Mouse (Mus musculus) right cerebral cortex, postnatal 10 days (tissue): ENCODE measurements at regions not wholly inside any gene's neighbourhood (a gene's known extent, or its start where the extent isn't known, plus 50 kb on each side); places are given as distances from the start of the nearest gene placed in this dataset.
"Not testable (repeated sequence)": the region's sequence is repeated elsewhere in the genome, so short reads cannot be mapped to it uniquely, and the experiment has no call there.

ENCODE experiments used
- DNase-seq, 2 experiments: peaks; one replicate each; pipeline ENCODE4 v3.0.0; 2021; ENCODE audit warnings: low spot score in 2 of 2

DNA sequence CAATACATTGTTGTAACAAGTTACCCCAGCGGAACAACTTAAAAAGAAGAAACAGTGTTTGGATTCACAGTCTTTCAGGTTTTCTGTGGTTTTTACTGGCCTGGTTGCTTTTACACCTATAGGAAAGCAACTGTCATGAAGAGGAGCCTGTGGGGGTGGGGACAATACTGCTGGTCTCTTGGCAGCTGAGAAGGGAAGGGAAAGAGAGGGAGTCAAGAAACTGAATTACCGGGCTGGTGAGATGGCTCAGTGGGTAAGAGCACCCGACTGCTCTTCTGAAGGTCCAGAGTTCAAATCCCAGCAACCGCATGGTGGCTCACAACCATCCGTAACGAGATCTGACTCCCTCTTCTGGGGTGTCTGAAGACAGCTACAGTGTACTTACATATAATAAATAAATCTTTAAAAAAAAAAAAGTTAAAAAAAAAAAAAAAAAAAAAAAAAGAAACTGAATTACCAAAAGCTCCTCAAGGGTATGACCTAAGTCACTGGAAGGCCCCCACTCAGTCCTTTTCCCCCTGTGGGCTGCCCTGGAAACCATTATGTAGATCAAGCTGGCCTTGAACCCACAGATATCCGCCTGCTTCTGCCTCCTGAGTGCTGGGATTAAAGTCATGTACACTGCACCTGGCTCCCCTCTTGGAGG is 114.3 kb upstream of the Nebl start:
- not testable (repeated sequence) for DNase-seq

DNA sequence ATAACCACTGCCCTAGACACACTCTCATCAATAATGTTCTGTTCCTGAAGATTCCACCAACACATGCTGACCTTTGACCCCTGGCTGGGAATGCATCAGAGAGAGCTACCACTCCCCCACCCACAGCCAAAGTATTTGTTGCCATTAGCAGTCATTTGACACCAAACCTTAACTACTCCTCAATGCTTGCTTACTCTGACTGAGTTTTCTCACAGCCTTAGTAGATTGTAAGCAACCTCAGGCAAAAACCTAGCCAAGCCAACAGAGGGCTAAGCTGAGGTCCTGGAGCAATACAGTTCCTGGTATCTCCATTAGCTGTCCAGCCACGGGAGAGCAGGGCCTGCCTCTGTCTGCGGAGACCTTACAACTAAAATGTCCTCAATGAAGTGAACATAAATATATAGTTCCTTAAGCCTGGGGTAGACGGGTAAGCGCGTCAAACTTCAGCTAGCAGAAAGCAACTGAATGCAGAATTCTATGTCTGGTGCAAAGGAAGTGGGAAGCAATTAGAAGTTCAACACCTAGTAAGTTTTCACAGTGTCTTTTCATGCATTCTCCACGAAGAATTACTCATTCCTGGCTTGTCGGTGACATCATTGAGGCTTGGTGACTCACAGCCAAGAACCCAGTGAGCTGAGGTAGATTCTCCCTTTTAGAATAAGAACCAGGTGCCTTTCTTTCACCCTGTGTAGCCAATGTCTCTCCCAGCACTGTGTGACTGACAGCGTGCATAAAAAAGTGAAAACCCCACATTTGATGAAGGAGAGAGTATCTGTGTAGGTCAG is 113.6 kb upstream of the Nebl start:
- DNase-seq, result no peak

DNA sequence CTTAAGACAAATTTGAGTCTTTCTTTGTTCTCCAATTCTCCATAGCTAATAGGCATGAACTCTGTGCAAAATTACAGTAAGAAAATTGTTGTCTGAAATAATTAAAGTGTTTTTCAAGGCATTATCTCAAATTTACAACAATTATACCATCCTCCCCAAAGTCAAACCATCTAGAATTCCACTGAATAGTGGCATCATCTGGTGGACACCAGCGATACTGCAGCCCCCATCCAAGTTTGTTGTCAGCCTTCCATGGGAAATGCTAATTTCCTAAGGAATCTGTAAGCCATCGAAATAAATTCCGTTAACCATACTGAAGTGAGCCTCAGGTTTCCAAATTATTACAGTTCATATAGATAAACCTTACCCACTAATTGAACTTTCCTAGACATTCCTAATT is 110.7 kb upstream of the Nebl start:
- peak; percentile 51 to 66 for DNase-seq

DNA sequence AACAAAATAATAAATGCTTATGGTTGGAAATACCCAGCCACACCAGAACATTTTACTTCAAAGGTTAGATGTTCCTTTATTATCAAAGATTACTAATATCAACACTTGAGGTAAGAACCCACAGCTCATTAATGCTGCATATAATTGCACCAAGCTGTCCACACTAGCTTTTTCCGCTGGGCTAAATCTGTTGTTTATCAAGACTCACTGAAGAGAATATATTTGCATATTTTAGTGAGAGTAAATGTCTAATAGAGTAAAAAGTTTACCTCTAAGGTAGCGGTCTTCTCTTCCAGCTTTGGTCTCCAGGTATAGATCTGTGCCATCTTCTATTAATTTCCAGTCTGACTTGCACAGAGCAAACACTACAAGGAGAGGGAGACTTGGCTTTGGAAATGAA is 110.3 kb upstream of the Nebl start:
- no peak for DNase-seq

DNA sequence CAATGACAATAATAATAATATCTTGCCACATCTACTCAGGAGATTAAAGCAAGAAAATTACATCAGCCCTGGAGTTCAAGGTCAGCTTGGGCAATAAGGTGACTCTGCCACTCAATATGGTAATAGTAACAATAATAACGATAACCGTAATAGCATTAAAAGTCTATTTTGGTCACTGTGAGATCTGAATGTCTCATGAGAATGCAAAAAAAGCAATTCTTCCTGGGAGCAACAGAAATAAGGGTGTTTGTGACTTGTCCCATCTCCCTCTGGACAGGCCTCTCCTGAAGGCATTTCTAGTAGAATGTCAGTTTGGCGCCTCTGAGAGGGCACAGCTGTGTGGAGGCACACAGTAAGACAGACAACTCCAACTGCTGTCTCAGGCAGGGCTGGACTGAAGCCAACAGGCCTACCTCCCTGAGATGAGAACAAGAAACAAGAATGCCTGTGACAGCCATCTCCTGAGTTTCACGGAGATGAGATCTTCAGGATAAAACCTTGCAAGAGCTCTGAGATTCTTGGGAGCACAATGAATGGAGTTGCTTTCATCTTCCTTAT is 109.8 kb upstream of the Nebl start:
- peak; percentile 39 for DNase-seq

DNA sequence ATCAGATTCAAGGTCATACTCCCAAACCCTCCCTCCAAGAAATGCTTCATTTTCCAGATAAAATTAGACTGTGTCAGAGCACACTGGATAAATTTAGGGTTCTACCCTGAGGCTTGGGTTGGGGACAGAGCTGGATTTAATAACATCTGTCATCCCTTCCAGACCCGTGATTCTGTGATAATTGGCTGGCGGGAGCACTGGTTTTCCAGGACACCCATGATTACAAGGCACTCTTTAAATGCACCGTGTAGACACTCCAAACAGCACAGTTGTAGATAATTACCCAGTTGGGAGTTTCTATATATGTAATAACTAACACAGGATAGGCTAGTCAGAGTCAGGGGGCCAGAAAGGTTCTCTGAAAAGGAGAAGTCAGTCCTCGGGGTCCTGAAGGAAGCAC is 108.4 kb upstream of the Nebl start:
- DNase-seq, result no peak

DNA sequence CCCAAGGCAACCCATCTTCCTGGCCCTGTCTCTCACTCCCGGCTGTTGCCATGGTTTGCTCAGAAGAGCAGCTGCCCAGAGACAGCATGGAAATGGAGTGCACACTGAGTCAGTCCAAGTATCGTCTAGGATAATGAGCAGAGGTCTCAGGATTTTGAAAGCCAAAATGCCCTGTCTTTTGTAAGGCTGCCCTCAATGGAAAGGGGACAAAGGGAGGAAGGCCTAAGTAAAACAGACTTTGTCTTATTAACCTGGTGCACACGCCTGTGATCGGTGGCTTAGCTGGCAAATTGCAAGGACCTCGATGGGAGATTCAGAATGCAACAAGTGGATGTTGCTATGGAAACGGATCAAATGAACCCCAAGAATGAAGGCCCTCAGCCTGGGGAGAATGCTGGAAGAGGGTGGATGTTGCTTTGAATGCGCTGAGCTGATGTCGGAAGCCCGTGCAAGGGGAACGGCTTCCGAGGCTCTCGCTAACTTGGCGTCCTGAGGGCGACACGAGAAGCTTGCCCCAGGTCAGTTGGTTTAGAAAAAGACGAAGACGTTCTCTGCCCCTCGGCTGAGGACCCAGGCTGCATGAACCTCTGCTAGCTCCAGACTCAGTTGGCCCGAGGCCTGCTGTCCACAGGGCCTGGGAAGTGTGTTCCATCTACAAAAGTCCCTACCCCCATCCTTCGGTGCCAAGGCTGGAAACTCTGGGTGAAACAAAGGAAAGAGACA is 107.8 kb upstream of the Nebl start:
- peak; percentile 61 to 62 for DNase-seq

DNA sequence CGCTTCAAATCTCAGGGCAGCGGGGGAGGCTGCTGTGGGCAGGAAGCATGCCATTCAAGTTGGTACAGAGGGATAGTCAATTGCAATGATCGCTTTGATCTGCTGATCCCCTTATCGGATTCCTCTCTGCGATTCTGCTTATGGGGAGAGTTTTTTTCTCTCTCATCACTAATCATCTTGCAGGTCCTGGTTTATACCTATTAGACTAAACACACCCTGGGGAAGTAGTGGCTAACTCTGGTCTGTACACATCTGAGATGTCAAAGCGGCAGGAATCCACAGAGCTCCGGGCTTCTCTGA is 107.1 kb upstream of the Nebl start:
- DNase-seq, result no peak

DNA sequence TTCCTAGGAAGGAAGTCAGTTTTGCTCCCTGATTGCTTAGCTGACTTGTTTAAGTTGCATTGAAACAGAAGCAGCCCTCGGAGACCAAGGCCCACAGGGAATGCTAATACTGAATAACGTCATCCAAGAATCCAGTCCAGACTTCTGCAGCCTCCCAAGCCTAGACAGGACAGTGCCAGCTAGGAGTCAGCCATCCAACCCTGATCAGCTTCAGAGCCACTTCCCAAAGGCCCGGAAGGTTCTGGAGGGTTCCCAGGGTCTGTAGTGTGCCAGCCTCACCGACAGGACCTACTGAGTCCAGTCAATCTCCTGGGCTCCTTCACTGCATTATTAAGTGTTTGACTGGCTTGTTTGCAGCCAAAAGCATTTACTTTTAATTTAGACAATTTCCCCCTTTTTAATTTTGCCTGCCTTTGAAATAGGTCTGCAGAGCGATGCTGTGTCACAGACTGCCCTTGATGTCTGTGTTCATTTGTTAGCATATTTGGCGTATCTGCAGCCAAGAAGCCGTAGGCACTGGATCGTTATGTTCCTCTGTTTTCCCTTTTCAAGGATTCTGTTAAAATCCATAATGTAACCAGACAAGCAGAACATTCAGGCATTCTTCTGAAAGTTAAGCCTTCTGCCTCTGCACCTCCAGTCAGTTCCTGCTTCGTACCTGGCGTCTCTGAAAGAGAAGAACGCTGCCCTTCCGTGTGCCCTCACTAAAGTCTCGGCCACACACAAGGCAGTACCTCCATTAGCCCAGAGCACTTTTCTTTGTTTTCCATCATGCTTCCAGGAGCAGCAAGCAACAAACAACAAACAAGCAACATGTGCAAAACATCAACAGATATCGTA is 106.5 kb upstream of the Nebl start:
- DNase-seq, result peak; percentile 32 to 40

DNA sequence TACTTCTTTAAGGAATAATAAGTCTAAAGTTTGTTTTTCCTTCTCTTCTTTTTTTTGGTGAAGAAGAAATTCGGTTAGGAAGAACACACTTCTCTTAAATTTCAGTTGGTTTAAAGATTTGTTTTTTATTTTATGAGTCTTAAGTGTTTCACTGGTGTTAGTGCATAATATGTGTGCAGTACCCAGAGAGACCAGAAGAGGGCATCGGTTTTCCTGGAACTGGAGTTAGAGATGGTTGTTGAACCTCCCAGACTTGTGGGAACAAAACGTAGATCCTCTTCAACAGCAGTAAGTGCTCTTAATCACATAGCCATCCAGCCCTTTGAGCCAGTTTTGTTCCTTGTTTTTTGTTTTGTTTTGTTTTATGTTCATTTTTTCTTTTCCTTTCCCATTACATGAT is 101.5 kb upstream of the Nebl start:
- no peak for DNase-seq

DNA sequence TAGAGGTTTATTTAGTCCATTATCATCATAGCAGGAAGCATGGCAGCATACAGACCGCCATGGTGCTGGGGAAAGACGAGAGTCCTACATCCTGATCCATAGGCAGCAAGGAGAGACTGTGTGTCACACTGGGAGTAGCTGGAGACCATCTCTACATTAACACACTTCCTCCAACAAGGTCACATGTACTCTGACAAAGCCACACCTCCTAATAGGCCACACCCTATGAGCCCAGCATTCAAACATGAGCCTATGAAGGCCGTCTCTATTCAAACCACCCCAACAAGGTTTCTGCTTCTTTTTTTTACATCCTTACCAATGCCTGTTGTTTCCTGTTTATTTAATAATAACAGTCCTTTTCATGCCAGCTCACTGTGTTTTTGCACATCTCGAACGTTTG is 99.0 kb upstream of the Nebl start:
- DNase-seq, result no peak

DNA sequence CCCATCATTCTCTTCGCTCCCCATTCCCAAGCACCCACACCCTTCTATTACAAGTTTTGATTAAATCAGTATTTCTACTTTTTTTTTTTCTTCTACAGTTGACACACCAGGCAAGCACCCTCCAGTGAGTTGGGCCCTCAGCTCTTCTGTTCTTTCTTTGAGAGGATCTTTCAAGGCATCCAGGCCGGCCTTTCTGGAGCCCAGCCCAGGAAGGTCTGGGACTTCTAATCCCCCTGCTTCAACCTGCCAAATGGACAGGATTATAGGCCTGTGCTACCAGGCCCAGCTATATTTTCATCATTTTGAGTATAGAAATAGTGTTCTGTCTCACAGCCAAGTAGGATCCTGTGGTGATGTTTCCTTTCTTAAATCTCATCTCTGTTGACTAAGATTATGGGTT is 94.0 kb upstream of the Nebl start:
- DNase-seq, result no peak

DNA sequence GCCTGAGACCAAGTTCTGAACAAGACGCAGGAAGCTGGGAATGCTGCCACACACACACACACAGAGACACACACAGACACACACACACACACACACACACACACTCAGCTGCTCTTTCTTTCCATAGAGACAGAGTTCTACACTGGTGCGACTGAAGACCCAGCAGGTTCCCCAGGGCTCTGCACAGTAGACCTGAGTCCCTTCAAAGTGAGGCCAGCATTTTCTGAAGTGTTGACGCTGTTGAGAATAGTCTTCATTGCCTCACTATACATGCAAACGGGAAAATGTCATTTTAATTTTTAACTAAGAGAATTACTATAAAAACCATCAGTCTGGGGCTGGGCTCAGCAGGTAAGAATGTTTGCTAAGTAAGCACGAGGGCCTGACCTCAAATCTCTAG is 92.9 kb upstream of the Nebl start:
- DNase-seq, result no peak

DNA sequence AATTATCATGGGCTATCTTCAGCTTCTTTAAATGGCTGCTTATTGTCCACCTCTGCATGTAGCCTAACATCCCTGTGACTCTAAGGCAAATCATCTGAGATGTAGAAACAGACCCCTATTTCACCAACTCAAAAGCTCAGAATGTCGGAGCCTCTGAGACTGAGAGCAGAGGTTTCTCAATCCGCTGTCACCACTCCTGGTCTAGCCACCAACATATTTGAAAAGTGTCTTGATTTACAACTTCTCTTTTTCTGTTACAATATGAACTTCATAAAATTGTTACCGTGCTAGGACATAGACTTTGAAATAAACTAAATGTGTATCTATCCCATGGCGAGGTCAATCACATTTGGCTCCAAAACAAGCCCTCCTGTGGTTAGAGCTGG is 91.3 kb upstream of the Nebl start:
- DNase-seq, result no peak

DNA sequence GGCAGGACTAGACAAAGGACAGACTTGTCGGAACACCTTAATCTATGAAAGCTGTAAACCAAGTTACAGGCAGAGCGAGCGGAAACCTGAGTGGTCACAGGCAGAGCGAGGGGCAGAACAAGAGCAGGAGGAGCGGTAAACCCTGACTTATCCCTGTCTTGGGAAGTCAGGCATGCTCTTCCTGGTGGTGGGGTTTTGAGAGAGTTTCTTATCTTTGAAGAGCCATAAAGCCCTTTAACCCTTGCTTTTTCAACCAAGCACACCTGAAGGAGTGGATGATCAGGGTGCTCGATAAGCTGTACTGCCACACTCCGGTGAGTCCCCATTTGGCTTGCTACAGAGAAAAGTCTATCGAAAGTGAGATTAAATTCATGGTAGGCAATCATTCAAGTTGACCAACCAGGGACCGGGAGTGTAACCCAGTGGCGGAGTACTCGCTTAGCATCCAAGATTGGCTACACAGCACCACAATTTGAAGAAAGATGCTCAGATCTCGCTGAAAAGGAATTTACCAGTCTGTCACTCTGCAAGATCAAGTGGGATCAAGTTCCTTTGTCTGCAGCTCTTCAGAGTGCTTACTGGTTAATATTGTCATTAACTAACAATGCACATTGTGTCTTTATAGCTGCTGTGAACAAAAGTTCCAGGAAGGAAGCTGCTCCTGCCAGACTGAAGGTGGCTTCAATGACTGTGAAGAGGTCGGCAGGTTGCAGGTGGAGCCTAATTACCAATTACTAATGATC is 90.8 kb upstream of the Nebl start:
- no peak for DNase-seq

DNA sequence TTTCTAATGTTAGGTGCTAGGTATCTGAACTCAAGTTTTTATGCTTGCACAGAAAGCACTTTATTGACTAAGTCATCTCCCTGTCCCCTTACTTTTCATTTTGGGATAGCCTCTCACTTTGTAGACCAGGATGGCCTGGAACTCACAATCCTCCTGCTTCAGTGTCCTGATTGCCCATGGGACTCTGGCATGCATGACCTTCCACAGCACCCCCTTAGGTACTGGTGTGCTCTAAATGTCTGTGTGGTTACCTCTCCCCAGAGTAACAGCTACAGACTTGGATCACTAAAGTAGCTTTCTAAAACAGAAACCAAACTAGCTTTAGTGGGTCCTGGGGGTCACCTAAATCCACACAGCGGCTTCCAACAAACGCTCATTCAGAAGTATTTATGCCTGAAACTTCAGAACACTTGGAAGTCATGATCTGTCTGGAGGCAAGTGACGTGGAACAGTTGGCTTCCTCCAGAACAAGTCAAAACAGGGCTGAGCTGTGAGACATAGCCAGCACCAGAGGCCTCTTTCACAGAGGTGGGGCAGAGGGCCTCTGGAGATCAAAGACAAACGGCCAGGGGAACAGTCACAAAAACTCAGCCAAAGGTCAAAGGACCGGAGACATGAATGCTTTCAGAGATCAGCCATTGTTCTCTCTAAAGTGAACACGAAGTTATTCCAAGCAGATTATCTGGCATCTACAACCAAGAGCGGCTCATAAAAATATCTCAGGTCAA is 80.8 kb upstream of the Nebl start:
- no peak for DNase-seq
